Mouse (Mus musculus) liver, embryonic 15.5 days (tissue): Measurements from ENCODE around the gene Rnft2. TPM values are rescaled to one million over a fixed set of nuclear protein-coding genes. Genes with fewer than 3 reads are reported as not detected.

Experiments
- ATAC-seq: fragments of 200-750 bp; cut with Nextera tagmentation; 2 replicates; pipeline ENCODE4 v1.8.0; 2017; ENCODE audit warnings: moderate number of reproducible peaks, mild to moderate bottlenecking, moderate library complexity; ENCODE audit not compliant: insufficient read depth
- H3K27ac ChIP-seq: fragments of 300-500 bp; sonication (generic); replicated peaks from 2 replicates; pipeline ENCODE4 v1.5.1; 2015; ENCODE audit warnings: mild to moderate bottlenecking, inconsistent platforms
- H3K27me3 ChIP-seq: fragments of 300-500 bp; sonication (generic); 2 replicates; pipeline ENCODE4 v1.6.1; 2015; ENCODE audit warnings: mild to moderate bottlenecking, inconsistent platforms
- H3K36me3 ChIP-seq: fragments of 300-500 bp; sonication (generic); replicated peaks from 2 replicates; pipeline ENCODE4 v1.6.1; 2015; ENCODE audit warnings: moderate library complexity, mild to moderate bottlenecking, inconsistent platforms
- H3K4me1 ChIP-seq: fragments of 300-500 bp; sonication (generic); replicated peaks from 2 replicates; pipeline ENCODE4 v1.6.1; 2015; ENCODE audit warnings: inconsistent platforms
- H3K4me2 ChIP-seq: fragments of 300-500 bp; sonication (generic); 2 replicates; pipeline ENCODE4 v1.6.1; 2015; ENCODE audit warnings: moderate library complexity, mild to moderate bottlenecking, inconsistent platforms
- H3K4me3 ChIP-seq: fragments of 300-500 bp; sonication (generic); replicated peaks from 2 replicates; pipeline ENCODE4 v1.5.1; 2015; ENCODE audit warnings: mild to moderate bottlenecking, inconsistent platforms
- H3K9ac ChIP-seq: fragments of 300-500 bp; sonication (generic); 2 replicates; pipeline ENCODE4 v1.6.1; 2015; ENCODE audit warnings: moderate library complexity, mild to moderate bottlenecking, inconsistent platforms
- H3K9me3 ChIP-seq: fragments of 300-500 bp; sonication (generic); replicated peaks from 2 replicates; pipeline ENCODE4 v1.6.1; 2016; ENCODE audit warnings: inconsistent platforms
- WGBS: fragments of 180-500 bp; shearing (Covaris S2); methylation state at CpG from one replicate; pipeline ENCODE4 v1.1.7; 2015; ENCODE audit warnings: mixed read lengths; ENCODE audit not compliant: insufficient replicate concordance; 5-methylcytosine and 5-hydroxymethylcytosine counted together
- polyA plus RNA-seq: library from polyadenylated mRNA; unstranded; fragments of >200 nt; fragmentation: Nextera tagmentation; extraction: Ambion mirVana; gene quantifications from 2 replicates; pipeline ENCODE4 v1.2.1, GENCODE M21; 2015

Rnft2 gene
- polyA plus RNA-seq, 1 experiment from 2014 or later, result 0.21 TPM

- H3K9ac ChIP-seq, result peak within 1 kb of the TSS; percentile 80
- peak; percentile 70 for ATAC-seq
- no peaks in the 10 kb centered on the region for H3K27me3 ChIP-seq
- H3K36me3 ChIP-seq, result no peaks in the 10 kb centered on the region
- no peaks in the 10 kb centered on the region for H3K9me3 ChIP-seq
- peaks cover 39% of the 10 kb centered on the region for H3K4me1 ChIP-seq
- under 1% methylated on average over 67 of the region's 67 CpGs for WGBS
- peak within 1 kb of the TSS; percentile 92 for H3K4me3 ChIP-seq
- peak within 1 kb of the TSS; percentile 62; the same call in 1 of the 2 replicates for H3K27ac ChIP-seq
- peak within 1 kb of the TSS; percentile 81 for H3K4me2 ChIP-seq
These were observed 89.9 kb downstream of the Rnft2 start, which contains the start of gene Fbxw8 for GRCm38 (mm10) chr5:118154839-118155564. Gene Fbxw8, minus strand, starts transcription at chr5:118155464.

- Histone ChIP-seq H3K27ac (no peak overlapping the region), H3K9me3 (no peaks in the 10 kb centered on the region), H3K36me3 (no peaks in the 10 kb centered on the region), H3K4me3 (no peak overlapping the region), H3K4me2 (no peak overlapping the region), H3K27me3 (no peaks in the 10 kb centered on the region), H3K9ac (no peak overlapping the region), H3K4me1 (peaks cover 14% of the 10 kb centered on the region)
- WGBS, result 67% methylated on average over 3 of the region's 3 CpGs
- no peak for ATAC-seq
These were observed 95.2 kb downstream of the Rnft2 start for GRCm38 (mm10) chr5:118149711-118150110.

- Histone ChIP-seq H3K9me3 (no peaks in the 10 kb centered on the region), H3K27ac (no peak overlapping the region), H3K27me3 (no peaks in the 10 kb centered on the region), H3K4me2 (no peak overlapping the region), H3K4me3 (no peak overlapping the region), H3K4me1 (peaks cover 3% of the 10 kb centered on the region; the same call in 1 of the 2 replicates), H3K9ac (no peak overlapping the region), H3K36me3 (peaks cover 8% of the 10 kb centered on the region; the same call in 1 of the 2 replicates)
- 69% methylated on average over 10 of the region's 10 CpGs for WGBS
- no peak for ATAC-seq
These were observed 97.7 kb downstream of the Rnft2 start for GRCm38 (mm10) chr5:118147264-118147663.

GRCm38 (mm10) chr5:118145999-118146679 lies 98.8 kb downstream of the Rnft2 start:
- Histone ChIP-seq H3K27ac (no peak overlapping the region), H3K4me1 (peaks cover 3% of the 10 kb centered on the region; the same call in 1 of the 2 replicates), H3K27me3 (no peaks in the 10 kb centered on the region), H3K4me2 (no peak overlapping the region), H3K4me3 (no peak overlapping the region), H3K36me3 (peaks cover 18% of the 10 kb centered on the region; the same call in 1 of the 2 replicates), H3K9ac (no peak overlapping the region), H3K9me3 (no peaks in the 10 kb centered on the region)
- WGBS, result 76% methylated on average over 15 of the region's 15 CpGs
- no peak for ATAC-seq

- peaks cover 3% of the 10 kb centered on the region; the same call in 1 of the 2 replicates for H3K4me1 ChIP-seq
- no peaks in the 10 kb centered on the region for H3K27me3 ChIP-seq
- no peak for ATAC-seq
- no peak overlapping the region for H3K4me3 ChIP-seq
- no peak overlapping the region for H3K9ac ChIP-seq
- H3K27ac ChIP-seq, result no peak overlapping the region
- H3K9me3 ChIP-seq, result no peaks in the 10 kb centered on the region
- WGBS, result 77% methylated on average over 3 of the region's 3 CpGs
- no peak overlapping the region for H3K4me2 ChIP-seq
- peaks cover 24% of the 10 kb centered on the region; the same call in 1 of the 2 replicates for H3K36me3 ChIP-seq
These were observed 99.5 kb downstream of the Rnft2 start for GRCm38 (mm10) chr5:118145458-118145857.

- no peaks in the 10 kb centered on the region for H3K27me3 ChIP-seq
- H3K4me3 ChIP-seq, result no peak overlapping the region
- WGBS, result 54% methylated on average over 6 of the region's 6 CpGs
- no peaks in the 10 kb centered on the region for H3K9me3 ChIP-seq
- no peak for ATAC-seq
- no peak overlapping the region for H3K4me2 ChIP-seq
- H3K27ac ChIP-seq, result no peak overlapping the region
- H3K36me3 ChIP-seq, result peaks cover 28% of the 10 kb centered on the region; the same call in 1 of the 2 replicates
- H3K4me1 ChIP-seq, result peaks cover 3% of the 10 kb centered on the region; the same call in 1 of the 2 replicates
- H3K9ac ChIP-seq, result no peak overlapping the region
These were observed 100.1 kb downstream of the Rnft2 start for GRCm38 (mm10) chr5:118144770-118145169.

- Histone ChIP-seq H3K27me3 (no peaks in the 10 kb centered on the region), H3K4me1 (peaks cover 3% of the 10 kb centered on the region; the same call in 1 of the 2 replicates), H3K9me3 (no peaks in the 10 kb centered on the region), H3K27ac (no peak overlapping the region), H3K36me3 (peaks cover 33% of the 10 kb centered on the region; the same call in 1 of the 2 replicates), H3K4me2 (no peak overlapping the region), H3K4me3 (no peak overlapping the region), H3K9ac (no peak overlapping the region)
- 76% methylated on average over 4 of the region's 4 CpGs for WGBS
- no peak for ATAC-seq
These were observed 100.6 kb downstream of the Rnft2 start for GRCm38 (mm10) chr5:118144327-118144726.

- Histone ChIP-seq H3K4me1 (peaks cover 3% of the 10 kb centered on the region; the same call in 1 of the 2 replicates), H3K27ac (no peak overlapping the region), H3K4me2 (no peak overlapping the region), H3K27me3 (no peaks in the 10 kb centered on the region), H3K36me3 (peaks cover 36% of the 10 kb centered on the region; the same call in 1 of the 2 replicates), H3K9ac (no peak overlapping the region), H3K9me3 (no peaks in the 10 kb centered on the region), H3K4me3 (no peak overlapping the region)
- WGBS, result 63% methylated on average over 12 of the region's 12 CpGs
- ATAC-seq, result no peak
These were observed 101.5 kb downstream of the Rnft2 start for GRCm38 (mm10) chr5:118143211-118144026.

- no peak overlapping the region for H3K4me2 ChIP-seq
- 73% methylated on average over 8 of the region's 8 CpGs for WGBS
- H3K27me3 ChIP-seq, result no peaks in the 10 kb centered on the region
- H3K9ac ChIP-seq, result no peak overlapping the region
- no peaks in the 10 kb centered on the region for H3K9me3 ChIP-seq
- H3K27ac ChIP-seq, result no peak overlapping the region
- no peak overlapping the region for H3K4me3 ChIP-seq
- H3K36me3 ChIP-seq, result peaks cover 36% of the 10 kb centered on the region; the same call in 1 of the 2 replicates
- no peak for ATAC-seq
- H3K4me1 ChIP-seq, result peaks cover 3% of the 10 kb centered on the region; the same call in 1 of the 2 replicates
These were observed 102.4 kb downstream of the Rnft2 start for GRCm38 (mm10) chr5:118142471-118142870.
